ENCODE assay signal across 14 mouse cellular contexts in genomic region chr8:114923629-114924028, GRCm38 (mm10).
A peak's percentile ranks its signal among the peaks of the same experiment; 100 is the strongest.
DNase-seq lines count a peak whose midpoint lies in the region; ATAC-seq lines count a peak whose summit lies in the region.
"Had no signal": no experiment of that assay in that cellular context is flagged by ENCODE, and none has a peak within 500 bp of the region (broad histone marks: within the 10 kb centered on the region; RNA-seq: fewer than 3 reads in every experiment).

No protein-coding gene starts in this region.

- H3K36me3 ChIP-seq in liver, embryonic 11.5 days (ENCODE audit: control insufficient read depth, insufficient read depth, low read length), result no peaks in the 10 kb centered on the region
- H3K36me3 ChIP-seq: G1E; limb, embryonic 13.5 days had no signal

- intact Hi-C loops in heart, postnatal 36 days (cut with DNase I), result no loop called here
- intact Hi-C loops in left cerebral cortex, postnatal 14 days (cut with DNase I), result no loop called here

- H3K9ac ChIP-seq in liver, embryonic 11.5 days (ENCODE audit: low read depth, low read length), result no peak overlapping the region
- H3K9ac ChIP-seq: limb, embryonic 13.5 days had no signal

- no peaks in the 10 kb centered on the region for H3K9me3 ChIP-seq in liver, embryonic 11.5 days (ENCODE audit: control insufficient read depth, low read length)
- H3K9me3 ChIP-seq: limb, embryonic 13.5 days had no signal

- peak; percentile 12 to 17 for DNase-seq in cerebellum, adult 18-20 months
- DNase-seq in cerebellum, postnatal 4 days (ENCODE audit: low spot score in 2 of 2), result no peak
- DNase-seq in heart, adult 11 months, result peak; percentile 90
- no peak for DNase-seq in heart, postnatal 36 days
- peak; percentile 25 to 26 for DNase-seq in cerebellum, postnatal 10 days
- DNase-seq in left cerebral cortex, postnatal 14 days (ENCODE audit: low spot score in 2 of 2), result peak; percentile 6 to 12
- no peak for DNase-seq in urinary bladder, postnatal 25 days (ENCODE audit: low spot score)
- DNase-seq in liver, embryonic 11.5 days (ENCODE audit: low spot score), result no peak
- DNase-seq: adrenal gland, adult 8-10 months; kidney, adult 9 months; lung, postnatal 14 days; thymus, postnatal 36 days had no signal

- no peak overlapping the region for H3K4me2 ChIP-seq in liver, embryonic 11.5 days
- H3K4me2 ChIP-seq: limb, embryonic 13.5 days had no signal

- no peak overlapping the region for H3K27ac ChIP-seq in liver, embryonic 11.5 days (ENCODE audit: low read depth, low read length)
- H3K27ac ChIP-seq: limb, embryonic 13.5 days had no signal

- no peaks in the 10 kb centered on the region; the same call in 1 of the 2 replicates for H3K4me1 ChIP-seq in liver, embryonic 11.5 days (replicated peaks; ENCODE audit: control insufficient read depth, insufficient read depth, low read length)

- WGBS in liver, embryonic 11.5 days, result 83% methylated on average over 7 of the region's 7 CpGs

- no peak overlapping the region for H3K4me3 ChIP-seq in liver, embryonic 11.5 days (ENCODE audit: low read depth, low read length)
- H3K4me3 ChIP-seq: limb, embryonic 13.5 days had no signal

- no peaks in the 10 kb centered on the region for H3K27me3 ChIP-seq in liver, embryonic 11.5 days (replicated peaks; ENCODE audit: control insufficient read depth, insufficient read depth, low read length)

- no peak for ATAC-seq in liver, embryonic 11.5 days (replicated peaks; ENCODE audit: low FRiP score)

Comparison
In these comparisons a context has a peak if more than half of its experiments do, and no peak if none do; other contexts are left out.
1. DNase-seq: peak in cerebellum, adult 18-20 months (2 of 2), heart, adult 11 months (single experiment), cerebellum, postnatal 10 days (2 of 2) and left cerebral cortex, postnatal 14 days (2 of 2); none in cerebellum, postnatal 4 days (0 of 2), heart, postnatal 36 days (0 of 2), urinary bladder, postnatal 25 days (single experiment) and liver, embryonic 11.5 days (single experiment).